Mouse (Mus musculus): Measurements from ENCODE around the gene Ahnak. TPM values are rescaled to one million over a fixed set of nuclear protein-coding genes. Genes with fewer than 3 reads are reported as not detected.
"Not testable (repeated sequence)": the region's sequence is repeated elsewhere in the genome, so short reads cannot be mapped to it uniquely, and the experiment has no call there.

Gene Ahnak
- total RNA-seq, 2 experiments from 2014 or later = 6.5 to 17.2 TPM

DNA sequence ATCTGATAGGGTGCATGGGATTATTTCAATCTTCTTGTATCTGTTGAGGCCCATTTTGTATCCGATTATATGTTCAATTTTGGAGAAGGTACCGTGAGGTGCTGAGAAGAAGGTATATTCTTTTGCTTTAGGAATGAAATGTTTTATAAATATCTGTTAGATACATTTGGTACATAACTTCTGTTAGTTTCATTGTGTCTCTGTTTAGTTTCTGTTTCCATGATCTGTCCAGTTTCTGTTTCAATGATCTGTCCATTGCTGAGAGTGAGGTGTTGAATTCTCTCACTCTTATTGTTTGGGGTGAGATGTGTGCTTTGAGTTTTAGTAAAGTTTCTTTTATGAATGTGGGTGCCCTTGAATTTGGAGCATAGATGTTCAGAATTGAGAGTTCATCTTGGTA is 134.9 kb downstream of the Ahnak start:
- ATAC-seq (replicated peaks; ENCODE audit: poor library complexity) = not testable (repeated sequence)

Other genes with a start within 250 kb of the Ahnak start
- 1.2 and 4.4 TPM in 2 replicates for gene 1700092M07Rik, start 248.6 kb upstream of the Ahnak start, total RNA-seq (2015)
- not detected in 2 replicates for gene 1700092M07Rik, start 248.6 kb upstream of the Ahnak start, total RNA-seq (2017)
- 32.5 and 45.3 TPM in 2 replicates for gene Stx5a, start 247.9 kb upstream of the Ahnak start, total RNA-seq (2015)
- 54.1 and 54.8 TPM in 2 replicates for gene Stx5a, start 247.9 kb upstream of the Ahnak start, total RNA-seq (2017)
- gene Nxf1, start 232.2 kb upstream of the Ahnak start, total RNA-seq (2015) = 339 and 367 TPM in 2 replicates
- 76.5 and 91.9 TPM in 2 replicates for gene Nxf1, start 232.2 kb upstream of the Ahnak start, total RNA-seq (2017)
- gene Tmem223, start 218.3 kb upstream of the Ahnak start, total RNA-seq (2015) = 64.4 and 69.2 TPM in 2 replicates
- 36.2 and 37.0 TPM in 2 replicates for gene Tmem223, start 218.3 kb upstream of the Ahnak start, total RNA-seq (2017)
- 109 and 124 TPM in 2 replicates for gene Tmem179b, start 214.8 kb upstream of the Ahnak start, total RNA-seq (2015)
- 73.9 and 87.1 TPM in 2 replicates for gene Tmem179b, start 214.8 kb upstream of the Ahnak start, total RNA-seq (2017)
- gene Taf6l, start 202.9 kb upstream of the Ahnak start, total RNA-seq (2015) = 5.8 and 6.4 TPM in 2 replicates
- gene Taf6l, start 202.9 kb upstream of the Ahnak start, total RNA-seq (2017) = 9.7 and 12.8 TPM in 2 replicates
- gene Polr2g, start 190.7 kb upstream of the Ahnak start, total RNA-seq (2015) = 142 and 164 TPM in 2 replicates
- gene Polr2g, start 190.7 kb upstream of the Ahnak start, total RNA-seq (2017) = 68.1 and 83.9 TPM in 2 replicates
- 1.8 and 2.8 TPM in 2 replicates for gene Zbtb3, start 186.7 kb upstream of the Ahnak start, total RNA-seq (2015)
- 2.1 and 2.4 TPM in 2 replicates for gene Zbtb3, start 186.7 kb upstream of the Ahnak start, total RNA-seq (2017)
- 29.0 and 31.0 TPM in 2 replicates for gene Ttc9c, start 170.0 kb upstream of the Ahnak start, total RNA-seq (2015)
- 65.6 and 73.3 TPM in 2 replicates for gene Ttc9c, start 170.0 kb upstream of the Ahnak start, total RNA-seq (2017)
- 56.7 and 59.5 TPM in 2 replicates for gene Hnrnpul2, start 169.3 kb upstream of the Ahnak start, total RNA-seq (2015)
- 64.7 and 77.8 TPM in 2 replicates for gene Hnrnpul2, start 169.3 kb upstream of the Ahnak start, total RNA-seq (2017)
- 0.76 TPM in 1 of 2 replicates, not detected in the other for gene AC129217.1, start 159.5 kb upstream of the Ahnak start, total RNA-seq (2015)
- gene AC129217.1, start 159.5 kb upstream of the Ahnak start, total RNA-seq (2017) = not detected in 2 replicates
- 58.3 and 63.4 TPM in 2 replicates for gene Bscl2, start 151.8 kb upstream of the Ahnak start, total RNA-seq (2015)
- gene Bscl2, start 151.8 kb upstream of the Ahnak start, total RNA-seq (2017) = 28.8 and 31.6 TPM in 2 replicates
- gene Gng3, start 150.1 kb upstream of the Ahnak start, total RNA-seq (2015) = 0.07 and 0.22 TPM in 2 replicates
- gene Gng3, start 150.1 kb upstream of the Ahnak start, total RNA-seq (2017) = not detected in 2 replicates
- not detected in 2 replicates for gene Lrrn4cl, start 138.5 kb upstream of the Ahnak start, total RNA-seq (2015)
- gene Lrrn4cl, start 138.5 kb upstream of the Ahnak start, total RNA-seq (2017) = 0.88 TPM in 1 of 2 replicates, not detected in the other
- 60.6 and 77.0 TPM in 2 replicates for gene Ubxn1, start 117.8 kb upstream of the Ahnak start, total RNA-seq (2015)
- gene Ubxn1, start 117.8 kb upstream of the Ahnak start, total RNA-seq (2017) = 159 and 168 TPM in 2 replicates
- 44.4 and 46.0 TPM in 2 replicates for gene Uqcc3, start 108.4 kb upstream of the Ahnak start, total RNA-seq (2015)
- gene Uqcc3, start 108.4 kb upstream of the Ahnak start, total RNA-seq (2017) = 93.0 and 118 TPM in 2 replicates
- gene Lbhd1, start 105.6 kb upstream of the Ahnak start, total RNA-seq (2015) = 53.0 and 75.7 TPM in 2 replicates
- gene Lbhd1, start 105.6 kb upstream of the Ahnak start, total RNA-seq (2017) = 7.5 and 14.3 TPM in 2 replicates
- not detected in 2 replicates for gene Gm49403, start 105.4 kb upstream of the Ahnak start, total RNA-seq (2015)
- not detected in 2 replicates for gene Gm49403, start 105.4 kb upstream of the Ahnak start, total RNA-seq (2017)
- 51.4 and 70.0 TPM in 2 replicates for gene 1810009A15Rik, start 100.4 kb upstream of the Ahnak start, total RNA-seq (2015)
- gene 1810009A15Rik, start 100.4 kb upstream of the Ahnak start, total RNA-seq (2017) = 74.3 and 91.0 TPM in 2 replicates
- 1.5 and 2.5 TPM in 2 replicates for gene Gm49416, start 100.4 kb upstream of the Ahnak start, total RNA-seq (2015)
- gene Gm49416, start 100.4 kb upstream of the Ahnak start, total RNA-seq (2017) = not detected in 2 replicates
- 12.9 and 16.8 TPM in 2 replicates for gene Ints5, start 96.3 kb upstream of the Ahnak start, total RNA-seq (2015)
- gene Ints5, start 96.3 kb upstream of the Ahnak start, total RNA-seq (2017) = 14.1 and 17.7 TPM in 2 replicates
- gene Ganab, start 91.2 kb upstream of the Ahnak start, total RNA-seq (2015) = 112 and 118 TPM in 2 replicates
- 82.3 and 86.0 TPM in 2 replicates for gene Ganab, start 91.2 kb upstream of the Ahnak start, total RNA-seq (2017)
- gene B3gat3, start 68.9 kb upstream of the Ahnak start, total RNA-seq (2015) = 12.7 and 17.2 TPM in 2 replicates
- gene B3gat3, start 68.9 kb upstream of the Ahnak start, total RNA-seq (2017) = 20.5 and 21.6 TPM in 2 replicates
- gene Rom1, start 59.9 kb upstream of the Ahnak start, total RNA-seq (2015) = 0.59 and 1.5 TPM in 2 replicates
- gene Rom1, start 59.9 kb upstream of the Ahnak start, total RNA-seq (2017) = 0.54 and 0.88 TPM in 2 replicates
- 12.0 and 14.9 TPM in 2 replicates for gene Eml3, start 59.7 kb upstream of the Ahnak start, total RNA-seq (2015)
- 20.1 and 36.0 TPM in 2 replicates for gene Eml3, start 59.7 kb upstream of the Ahnak start, total RNA-seq (2017)
- gene Mta2, start 47.4 kb upstream of the Ahnak start, total RNA-seq (2015) = 57.9 and 63.7 TPM in 2 replicates
- 124 and 138 TPM in 2 replicates for gene Mta2, start 47.4 kb upstream of the Ahnak start, total RNA-seq (2017)
- gene Tut1, start 35.4 kb upstream of the Ahnak start, total RNA-seq (2015) = 6.2 and 8.7 TPM in 2 replicates
- gene Tut1, start 35.4 kb upstream of the Ahnak start, total RNA-seq (2017) = 19.9 and 23.8 TPM in 2 replicates
- gene Eef1g, start 22.2 kb upstream of the Ahnak start, total RNA-seq (2015) = 1,162 and 1,182 TPM in 2 replicates
- 754 and 796 TPM in 2 replicates for gene Eef1g, start 22.2 kb upstream of the Ahnak start, total RNA-seq (2017)
- gene Scgb1a1, start 98.7 kb downstream of the Ahnak start, total RNA-seq (2015) = not detected in 2 replicates
- not detected in 2 replicates for gene Scgb1a1, start 98.7 kb downstream of the Ahnak start, total RNA-seq (2017)
- 26.8 and 31.4 TPM in 2 replicates for gene Asrgl1, start 146.4 kb downstream of the Ahnak start, total RNA-seq (2015)
- gene Asrgl1, start 146.4 kb downstream of the Ahnak start, total RNA-seq (2017) = 22.7 and 26.7 TPM in 2 replicates

Measured in megakaryocyte progenitor cell, adult 5-6 weeks (primary cell).